Mouse (Mus musculus): ENCODE measurements around the gene Ap2a1. TPM values are rescaled to one million over a fixed set of nuclear protein-coding genes. Genes with fewer than 3 reads are reported as not detected.

Ap2a1 gene
- polyA plus RNA-seq (2015; fragmentation: Nextera tagmentation; extraction: Ambion mirVana) = 49.4 and 50.6 TPM in 2 replicates

GRCm38 (mm10) chr7:44929204-44930151 is at the start of gene Ap2a1:
Gene Ap2a1 (minus strand): TSS chr7:44929496.

GRCm38 (mm10) chr7:44974383-44975116 is 45.3 kb upstream of the Ap2a1 start, which contains the start of gene Cpt1c:
Gene Cpt1c (minus strand): TSS chr7:44974851.

GRCm38 (mm10) chr7:44942904-44943303 is 13.6 kb upstream of the Ap2a1 start, which contains the start of gene Tsks:
Gene Tsks (plus strand): TSS chr7:44943204.

GRCm38 (mm10) chr7:44895593-44896434 is 33.5 kb downstream of the Ap2a1 start, which contains the start of gene Fuz:
Gene Fuz (plus strand): TSS chr7:44896079.

GRCm38 (mm10) chr7:44892276-44892921 is 36.9 kb downstream of the Ap2a1 start, which contains the start of gene Med25:
Gene Med25 (minus strand): TSS chr7:44892712.

GRCm38 (mm10) chr7:44869697-44870528 is 59.4 kb downstream of the Ap2a1 start, which contains the start of gene Ptov1:
Gene Ptov1 (minus strand): TSS chr7:44869788.

GRCm38 (mm10) chr7:44857042-44857552 is 72.2 kb downstream of the Ap2a1 start, which contains the start of gene Pnkp:
Gene Pnkp (plus strand): TSS chr7:44857139.

Other genes with a start within 250 kb of the Ap2a1 start
- gene Izumo2, start 220.8 kb downstream of the Ap2a1 start, polyA plus RNA-seq (2015; fragmentation: Nextera tagmentation; extraction: Ambion mirVana) = not detected in 2 replicates
- gene Vrk3, start 181.1 kb downstream of the Ap2a1 start, polyA plus RNA-seq (2015; fragmentation: Nextera tagmentation; extraction: Ambion mirVana) = 25.8 and 41.4 TPM in 2 replicates
- 0.16 and 0.37 TPM in 2 replicates for gene Zfp473, start 178.4 kb downstream of the Ap2a1 start, polyA plus RNA-seq (2015; fragmentation: Nextera tagmentation; extraction: Ambion mirVana)
- 40.4 and 43.1 TPM in 2 replicates for gene Nup62, start 113.4 kb downstream of the Ap2a1 start, polyA plus RNA-seq (2015; fragmentation: Nextera tagmentation; extraction: Ambion mirVana)
- gene Il4i1, start 113.1 kb downstream of the Ap2a1 start, polyA plus RNA-seq (2015; fragmentation: Nextera tagmentation; extraction: Ambion mirVana) = 0.52 and 1.9 TPM in 2 replicates
- 8.1 and 9.7 TPM in 2 replicates for gene Atf5, start 112.8 kb downstream of the Ap2a1 start, polyA plus RNA-seq (2015; fragmentation: Nextera tagmentation; extraction: Ambion mirVana)
- gene Akt1s1, start 80.5 kb downstream of the Ap2a1 start, polyA plus RNA-seq (2015; fragmentation: Nextera tagmentation; extraction: Ambion mirVana) = 103 and 124 TPM in 2 replicates
- 74.5 and 99.1 TPM in 2 replicates for gene Tbc1d17, start 80.4 kb downstream of the Ap2a1 start, polyA plus RNA-seq (2015; fragmentation: Nextera tagmentation; extraction: Ambion mirVana)
- 41.8 and 51.0 TPM in 2 replicates for gene Pnkp, start 72.4 kb downstream of the Ap2a1 start, polyA plus RNA-seq (2015; fragmentation: Nextera tagmentation; extraction: Ambion mirVana)
- gene Ptov1, start 59.7 kb downstream of the Ap2a1 start, polyA plus RNA-seq (2015; fragmentation: Nextera tagmentation; extraction: Ambion mirVana) = 305 and 336 TPM in 2 replicates
- gene Med25, start 36.8 kb downstream of the Ap2a1 start, polyA plus RNA-seq (2015; fragmentation: Nextera tagmentation; extraction: Ambion mirVana) = 65.4 and 92.8 TPM in 2 replicates
- 23.0 and 35.1 TPM in 2 replicates for gene Fuz, start 33.4 kb downstream of the Ap2a1 start, polyA plus RNA-seq (2015; fragmentation: Nextera tagmentation; extraction: Ambion mirVana)
- gene Tsks, start 13.7 kb upstream of the Ap2a1 start, polyA plus RNA-seq (2015; fragmentation: Nextera tagmentation; extraction: Ambion mirVana) = 0.17 and 0.46 TPM in 2 replicates
- 23.0 and 24.9 TPM in 2 replicates for gene Cpt1c, start 45.4 kb upstream of the Ap2a1 start, polyA plus RNA-seq (2015; fragmentation: Nextera tagmentation; extraction: Ambion mirVana)
- 247 and 271 TPM in 2 replicates for gene Prmt1, start 57.1 kb upstream of the Ap2a1 start, polyA plus RNA-seq (2015; fragmentation: Nextera tagmentation; extraction: Ambion mirVana)
- gene Irf3, start 68.2 kb upstream of the Ap2a1 start, polyA plus RNA-seq (2015; fragmentation: Nextera tagmentation; extraction: Ambion mirVana) = 56.9 and 79.7 TPM in 2 replicates
- 16.6 and 25.4 TPM in 2 replicates for gene Bcl2l12, start 69.2 kb upstream of the Ap2a1 start, polyA plus RNA-seq (2015; fragmentation: Nextera tagmentation; extraction: Ambion mirVana)
- gene Scaf1, start 86.9 kb upstream of the Ap2a1 start, polyA plus RNA-seq (2015; fragmentation: Nextera tagmentation; extraction: Ambion mirVana) = 25.1 and 26.8 TPM in 2 replicates
- 69.9 and 80.5 TPM in 2 replicates for gene Rras, start 88.5 kb upstream of the Ap2a1 start, polyA plus RNA-seq (2015; fragmentation: Nextera tagmentation; extraction: Ambion mirVana)
- 4.1 and 6.1 TPM in 2 replicates for gene Prr12, start 123.4 kb upstream of the Ap2a1 start, polyA plus RNA-seq (2015; fragmentation: Nextera tagmentation; extraction: Ambion mirVana)
- gene Nosip, start 132.9 kb upstream of the Ap2a1 start, polyA plus RNA-seq (2015; fragmentation: Nextera tagmentation; extraction: Ambion mirVana) = 72.0 and 75.6 TPM in 2 replicates
- gene Prrg2, start 133.2 kb upstream of the Ap2a1 start, polyA plus RNA-seq (2015; fragmentation: Nextera tagmentation; extraction: Ambion mirVana) = 21.2 and 23.8 TPM in 2 replicates
- gene Rcn3, start 162.7 kb upstream of the Ap2a1 start, polyA plus RNA-seq (2015; fragmentation: Nextera tagmentation; extraction: Ambion mirVana) = 173 and 202 TPM in 2 replicates
- gene Fcgrt, start 174.4 kb upstream of the Ap2a1 start, polyA plus RNA-seq (2015; fragmentation: Nextera tagmentation; extraction: Ambion mirVana) = 193 and 264 TPM in 2 replicates
- 1,100 and 1,135 TPM in 2 replicates for gene Rps11, start 194.9 kb upstream of the Ap2a1 start, polyA plus RNA-seq (2015; fragmentation: Nextera tagmentation; extraction: Ambion mirVana)
- gene Rpl13a, start 199.3 kb upstream of the Ap2a1 start, polyA plus RNA-seq (2015; fragmentation: Nextera tagmentation; extraction: Ambion mirVana) = 1,896 and 3,552 TPM in 2 replicates
- 1.4 and 2.1 TPM in 2 replicates for gene Gm45713, start 206.7 kb upstream of the Ap2a1 start, polyA plus RNA-seq (2015; fragmentation: Nextera tagmentation; extraction: Ambion mirVana)
- gene Flt3l, start 206.9 kb upstream of the Ap2a1 start, polyA plus RNA-seq (2015; fragmentation: Nextera tagmentation; extraction: Ambion mirVana) = 6.1 and 11.0 TPM in 2 replicates
- gene Pih1d1, start 224.8 kb upstream of the Ap2a1 start, polyA plus RNA-seq (2015; fragmentation: Nextera tagmentation; extraction: Ambion mirVana) = 67.2 and 75.8 TPM in 2 replicates
- 25.3 and 34.0 TPM in 2 replicates for gene Aldh16a1, start 225.1 kb upstream of the Ap2a1 start, polyA plus RNA-seq (2015; fragmentation: Nextera tagmentation; extraction: Ambion mirVana)
- gene Slc17a7, start 234.5 kb upstream of the Ap2a1 start, polyA plus RNA-seq (2015; fragmentation: Nextera tagmentation; extraction: Ambion mirVana) = 0.11 and 0.16 TPM in 2 replicates